Mouse (Mus musculus) CH12F3 (cell line): ENCODE results near the gene Mrpl39.

Source experiments
- in situ Hi-C: fragments of 300-500 bp; cut with MboI; formaldehyde crosslinking; loops from 2 replicates; pipeline ENCODE4 v1.14.3; 2020; ENCODE audit warnings: low sequenced_read_pairs

The Mrpl39 gene

GRCm38 (mm10) chr16:84744703-84745490 lies 9.4 kb upstream of the Mrpl39 start:
- in situ Hi-C loops, result no loop called here

GRCm38 (mm10) chr16:84737358-84737757 lies 1.8 kb upstream of the Mrpl39 start:
- in situ Hi-C loops, result loop anchor here (10.0 kb wide), 1 partner anchor 87 kb away; no protein-coding TSS in a partner anchor

- in situ Hi-C loops, result loop anchor here (10.0 kb wide), 1 partner anchor 90 kb away; no protein-coding TSS in a partner anchor
Measured at GRCm38 (mm10) chr16:84734806-84735165, 756 bp downstream of the Mrpl39 start.

GRCm38 (mm10) chr16:84720670-84721069 lies 14.9 kb downstream of the Mrpl39 start:
- in situ Hi-C loops, result no loop called here

- in situ Hi-C loops, result no loop called here
Measured at GRCm38 (mm10) chr16:84718250-84718649, 17.3 kb downstream of the Mrpl39 start.

- in situ Hi-C loops, result no loop called here
Measured at GRCm38 (mm10) chr16:84717618-84718248, 17.8 kb downstream of the Mrpl39 start.

GRCm38 (mm10) chr16:84716724-84717617 lies 18.6 kb downstream of the Mrpl39 start:
- in situ Hi-C loops, result no loop called here

GRCm38 (mm10) chr16:84716197-84716596 lies 19.3 kb downstream of the Mrpl39 start:
- in situ Hi-C loops, result no loop called here

- in situ Hi-C loops, result no loop called here
Measured at GRCm38 (mm10) chr16:84714978-84715377, 20.6 kb downstream of the Mrpl39 start.

- in situ Hi-C loops, result no loop called here
Measured at GRCm38 (mm10) chr16:84713926-84714325, 21.6 kb downstream of the Mrpl39 start.

- in situ Hi-C loops, result no loop called here
Measured at GRCm38 (mm10) chr16:84713156-84713555, 22.4 kb downstream of the Mrpl39 start.

GRCm38 (mm10) chr16:84708649-84709048 lies 26.9 kb downstream of the Mrpl39 start:
- in situ Hi-C loops, result loop anchor here (10.0 kb wide), 1 partner anchor 104 kb away; no protein-coding TSS in a partner anchor

GRCm38 (mm10) chr16:84707802-84708201 lies 27.7 kb downstream of the Mrpl39 start:
- in situ Hi-C loops, result loop anchor here (10.0 kb wide), 1 partner anchor 103 kb away; no protein-coding TSS in a partner anchor

- in situ Hi-C loops, result loop anchor here (10.0 kb wide), 1 partner anchor 102 kb away; no protein-coding TSS in a partner anchor
Measured at GRCm38 (mm10) chr16:84706571-84706970, 29.0 kb downstream of the Mrpl39 start.

- in situ Hi-C loops, result loop anchor here (10.0 kb wide), 1 partner anchor 101 kb away; no protein-coding TSS in a partner anchor
Measured at GRCm38 (mm10) chr16:84705507-84705906, 30.0 kb downstream of the Mrpl39 start.

- in situ Hi-C loops, result loop anchor here (10.0 kb wide), 1 partner anchor 100 kb away; no protein-coding TSS in a partner anchor
Measured at GRCm38 (mm10) chr16:84704661-84705240, 30.8 kb downstream of the Mrpl39 start.

GRCm38 (mm10) chr16:84703769-84704660 lies 31.5 kb downstream of the Mrpl39 start:
- in situ Hi-C loops, result loop anchor here (10.0 kb wide), 1 partner anchor 99 kb away; no protein-coding TSS in a partner anchor

- in situ Hi-C loops, result loop anchor here (10.0 kb wide), 1 partner anchor 98 kb away; no protein-coding TSS in a partner anchor
Measured at GRCm38 (mm10) chr16:84703129-84703768, 32.3 kb downstream of the Mrpl39 start.
